Mouse (Mus musculus): ENCODE measurements around the gene Zfp385b. TPM values are rescaled to one million over a fixed set of nuclear protein-coding genes. Genes with fewer than 3 reads are reported as not detected.

Gene Zfp385b
- polyA plus RNA-seq, 1 experiment from 2014 or later, result 6.7 TPM

GRCm38 (mm10) chr2:77627622-77628231, 191.7 kb downstream of the Zfp385b start:
- H3K36me3 ChIP-seq, result no peaks in the 10 kb centered on the region
- no peaks in the 10 kb centered on the region for H3K4me1 ChIP-seq
- no peak for ATAC-seq (replicated peaks; ENCODE audit: low FRiP score)
- H3K9ac ChIP-seq, result no peak overlapping the region
- no peaks in the 10 kb centered on the region for H3K9me3 ChIP-seq (replicated peaks)
- no peaks in the 10 kb centered on the region for H3K27me3 ChIP-seq
- 54% methylated on average over 3 of the region's 3 CpGs for WGBS
- no peak overlapping the region for H3K4me3 ChIP-seq (replicated peaks)
- H3K27ac ChIP-seq, result no peak overlapping the region
- no peak overlapping the region for H3K4me2 ChIP-seq

- Histone ChIP-seq H3K4me2 (no peak overlapping the region), H3K4me3 (replicated peaks) (no peak overlapping the region), H3K27ac (no peak overlapping the region), H3K4me1 (no peaks in the 10 kb centered on the region), H3K9ac (no peak overlapping the region), H3K27me3 (no peaks in the 10 kb centered on the region), H3K9me3 (replicated peaks) (no peaks in the 10 kb centered on the region), H3K36me3 (no peaks in the 10 kb centered on the region)
- no peak for ATAC-seq (replicated peaks; ENCODE audit: low FRiP score)
- WGBS, result 87% methylated on average over 4 of the region's 4 CpGs
Observed at GRCm38 (mm10) chr2:77618686-77619085, 200.8 kb downstream of the Zfp385b start.

DNA sequence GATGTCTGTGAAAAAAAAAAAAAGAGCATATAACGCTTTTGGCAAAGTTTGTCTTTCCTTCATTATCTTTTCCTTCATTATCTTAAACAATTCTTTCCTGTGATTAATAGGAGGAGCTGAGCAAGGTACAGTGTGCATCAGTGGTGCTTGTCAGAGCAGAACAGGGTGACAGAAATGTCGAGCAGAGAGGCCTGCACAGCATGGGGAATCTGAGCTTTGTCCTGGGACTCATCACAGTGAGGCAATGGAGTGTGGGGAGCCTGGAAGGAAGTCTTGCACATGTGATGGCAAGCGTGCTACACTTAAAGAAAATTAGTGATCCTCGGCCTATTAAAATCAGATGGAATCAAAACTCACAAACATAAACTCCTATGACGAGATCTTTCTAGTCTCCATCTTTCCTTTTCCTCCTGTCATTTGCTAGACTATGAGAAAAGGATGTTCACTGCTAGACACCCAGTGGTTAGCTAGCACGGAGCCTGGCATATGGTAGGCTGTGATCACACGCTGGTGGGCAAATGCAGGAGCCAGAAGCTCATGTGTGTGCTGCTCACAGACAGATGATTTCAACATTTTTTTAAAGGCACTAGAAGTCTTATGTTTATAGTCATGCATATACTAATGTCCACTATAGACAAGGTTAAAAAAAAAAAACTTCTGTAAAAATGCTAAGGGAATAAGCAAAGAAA, 209.0 kb downstream of the Zfp385b start:
- Histone ChIP-seq H3K36me3 (no peaks in the 10 kb centered on the region), H3K4me2 (no peak overlapping the region), H3K9ac (no peak overlapping the region), H3K27ac (no peak overlapping the region), H3K4me1 (no peaks in the 10 kb centered on the region), H3K27me3 (no peaks in the 10 kb centered on the region), H3K9me3 (replicated peaks) (no peaks in the 10 kb centered on the region), H3K4me3 (replicated peaks) (no peak overlapping the region)
- peak; percentile 67; the same call in 1 of the 2 replicates for ATAC-seq (replicated peaks; ENCODE audit: low FRiP score)
- WGBS, result 70% methylated on average over 7 of the region's 7 CpGs

GRCm38 (mm10) chr2:77609452-77609851, 210.0 kb downstream of the Zfp385b start:
- no peak for ATAC-seq (replicated peaks; ENCODE audit: low FRiP score)

DNA sequence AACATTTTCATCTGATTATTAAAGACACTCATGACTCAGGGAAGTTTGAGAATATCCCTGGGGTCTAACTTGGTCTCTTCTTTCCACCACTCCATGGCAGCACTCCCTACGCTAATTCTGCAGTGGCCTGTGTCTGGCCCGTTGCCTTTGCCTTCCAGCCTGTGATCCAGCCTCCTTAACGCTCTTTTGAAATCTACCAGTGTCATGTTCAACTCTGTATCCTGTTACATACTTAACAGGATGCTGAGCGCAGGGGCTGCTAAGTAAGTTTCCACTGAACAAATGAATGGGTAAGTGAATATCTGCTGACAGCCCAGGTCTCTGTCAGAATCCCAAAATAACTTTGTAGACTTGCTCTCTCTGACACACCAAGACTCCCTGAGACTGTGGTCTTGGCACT, 210.8 kb downstream of the Zfp385b start:
- Histone ChIP-seq H3K27ac (no peak overlapping the region), H3K9ac (no peak overlapping the region), H3K4me1 (no peaks in the 10 kb centered on the region), H3K4me2 (no peak overlapping the region), H3K36me3 (no peaks in the 10 kb centered on the region), H3K9me3 (replicated peaks) (no peaks in the 10 kb centered on the region), H3K27me3 (no peaks in the 10 kb centered on the region), H3K4me3 (replicated peaks) (no peak overlapping the region)
- peak; percentile 43; the same call in 1 of the 2 replicates for ATAC-seq (replicated peaks; ENCODE audit: low FRiP score)
- 36% methylated on average over 4 of the region's 4 CpGs for WGBS

More at GRCm38 (mm10) chr2:77609452-77609851, 210.0 kb downstream of the Zfp385b start:
- H3K36me3 ChIP-seq, result no peaks in the 10 kb centered on the region
- 66% methylated on average over 5 of the region's 5 CpGs for WGBS
- H3K27me3 ChIP-seq, result no peaks in the 10 kb centered on the region
- H3K9ac ChIP-seq, result no peak overlapping the region
- no peaks in the 10 kb centered on the region for H3K9me3 ChIP-seq (replicated peaks)
- H3K4me1 ChIP-seq, result no peaks in the 10 kb centered on the region
- no peak overlapping the region for H3K27ac ChIP-seq
- H3K4me2 ChIP-seq, result no peak overlapping the region
- no peak overlapping the region for H3K4me3 ChIP-seq (replicated peaks)

- no peak for ATAC-seq (replicated peaks; ENCODE audit: low FRiP score)
- no peak overlapping the region for H3K27ac ChIP-seq
- H3K27me3 ChIP-seq, result no peaks in the 10 kb centered on the region
- H3K4me1 ChIP-seq, result no peaks in the 10 kb centered on the region
- no peaks in the 10 kb centered on the region for H3K36me3 ChIP-seq
- 28% methylated on average over 7 of the region's 7 CpGs for WGBS
- no peak overlapping the region for H3K4me3 ChIP-seq (replicated peaks)
- H3K4me2 ChIP-seq, result no peak overlapping the region
- no peaks in the 10 kb centered on the region for H3K9me3 ChIP-seq (replicated peaks)
- no peak overlapping the region for H3K9ac ChIP-seq
Observed at GRCm38 (mm10) chr2:77593461-77593860, 226.0 kb downstream of the Zfp385b start.

GRCm38 (mm10) chr2:77592525-77592924, 226.9 kb downstream of the Zfp385b start:
- ATAC-seq (replicated peaks; ENCODE audit: low FRiP score), result no peak
- 83% methylated on average over 6 of the region's 6 CpGs for WGBS
- Histone ChIP-seq H3K4me3 (replicated peaks) (no peak overlapping the region), H3K9ac (no peak overlapping the region), H3K36me3 (no peaks in the 10 kb centered on the region), H3K27ac (no peak overlapping the region), H3K27me3 (no peaks in the 10 kb centered on the region), H3K9me3 (replicated peaks) (no peaks in the 10 kb centered on the region; the same call in 1 of the 2 replicates), H3K4me2 (no peak overlapping the region), H3K4me1 (no peaks in the 10 kb centered on the region)

DNA sequence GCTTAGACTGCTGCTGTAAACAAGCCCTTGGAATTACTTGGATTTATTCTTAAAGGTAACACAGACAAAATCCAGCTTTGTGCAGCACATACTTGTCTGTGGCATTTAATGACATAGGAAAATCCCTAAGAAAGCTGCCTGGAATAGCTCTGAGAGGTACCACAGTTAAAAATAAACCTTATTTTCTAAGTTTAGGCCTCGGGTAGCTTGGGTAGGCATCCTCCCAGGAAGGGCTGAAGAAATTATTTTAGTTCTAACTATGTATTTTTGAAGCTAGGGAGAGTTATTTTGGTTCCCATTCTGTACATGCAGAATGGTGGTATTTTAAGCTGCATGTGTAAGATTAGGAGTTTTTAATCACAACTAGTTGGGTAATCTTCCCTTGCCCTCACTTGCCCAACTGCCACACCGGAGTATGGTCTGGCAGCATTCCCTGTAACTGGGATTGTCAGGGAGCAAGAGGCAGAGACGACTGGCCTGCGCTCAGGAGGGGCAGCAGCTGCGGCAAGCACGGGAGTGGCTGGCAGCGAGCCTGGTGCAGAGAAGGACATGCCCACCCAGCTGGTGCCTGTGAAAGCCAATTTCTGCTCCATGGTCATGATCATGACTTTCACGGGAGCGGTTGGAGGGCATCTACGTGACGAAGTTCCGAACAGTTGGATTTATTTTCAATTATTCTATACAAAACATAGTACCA, 230.1 kb downstream of the Zfp385b start:
- H3K27me3 ChIP-seq, result no peaks in the 10 kb centered on the region
- no peak overlapping the region for H3K4me2 ChIP-seq
- WGBS, result 86% methylated on average over 12 of the region's 12 CpGs
- H3K4me3 ChIP-seq (replicated peaks), result no peak overlapping the region
- no peak for ATAC-seq (replicated peaks; ENCODE audit: low FRiP score)
- H3K36me3 ChIP-seq, result no peaks in the 10 kb centered on the region
- no peaks in the 10 kb centered on the region; the same call in 1 of the 2 replicates for H3K9me3 ChIP-seq (replicated peaks)
- no peak overlapping the region for H3K27ac ChIP-seq
- H3K9ac ChIP-seq, result no peak overlapping the region
- no peaks in the 10 kb centered on the region for H3K4me1 ChIP-seq

DNA sequence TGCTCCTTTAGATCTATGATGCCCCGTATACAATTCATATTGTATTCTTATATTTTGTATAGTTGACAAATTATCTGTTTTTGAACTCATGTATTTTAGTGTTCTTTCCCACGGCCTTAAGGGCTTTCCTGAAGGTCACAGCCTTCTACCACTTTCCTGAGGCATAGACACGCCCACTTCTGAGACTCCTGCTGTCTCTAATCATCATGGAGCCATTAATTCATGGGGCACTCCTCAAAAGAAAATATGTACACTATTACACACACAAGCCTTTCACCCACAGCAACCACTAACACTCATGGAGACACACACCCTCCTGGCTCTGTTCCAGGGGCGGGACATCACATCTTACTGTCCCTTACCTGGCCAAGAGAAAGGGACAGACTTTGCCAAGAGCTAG, 232.1 kb downstream of the Zfp385b start:
- Histone ChIP-seq H3K4me3 (replicated peaks) (no peak overlapping the region), H3K4me2 (no peak overlapping the region), H3K9me3 (replicated peaks) (no peaks in the 10 kb centered on the region; the same call in 1 of the 2 replicates), H3K27me3 (no peaks in the 10 kb centered on the region), H3K36me3 (no peaks in the 10 kb centered on the region), H3K9ac (no peak overlapping the region), H3K4me1 (no peaks in the 10 kb centered on the region), H3K27ac (no peak overlapping the region)
- 81% methylated on average over 4 of the region's 4 CpGs for WGBS
- no peak for ATAC-seq (replicated peaks; ENCODE audit: low FRiP score)

- H3K4me2 ChIP-seq, result no peak overlapping the region
Observed at GRCm38 (mm10) chr2:77586581-77587360, 232.7 kb downstream of the Zfp385b start.

DNA sequence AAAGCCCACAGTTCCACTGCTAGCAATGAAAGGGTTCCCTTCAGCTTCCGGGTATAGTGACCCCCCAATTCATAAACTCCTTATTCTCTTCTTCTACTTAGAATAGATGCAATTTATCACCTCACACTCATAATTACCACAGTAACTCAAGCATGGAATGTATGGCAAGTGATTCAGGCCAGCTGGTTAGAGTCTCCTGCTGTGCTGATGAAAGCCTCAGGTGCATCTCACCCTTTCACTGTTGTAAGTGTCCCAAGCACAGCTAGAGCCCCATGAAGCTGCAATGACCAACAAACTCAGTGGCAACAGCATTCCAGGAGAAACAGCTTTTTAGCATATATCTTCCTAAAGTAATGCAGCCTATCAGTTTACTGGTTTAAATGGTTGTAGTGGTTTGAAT, 235.9 kb downstream of the Zfp385b start:
- 85% methylated on average over 1 of the region's 1 CpGs for WGBS
- Histone ChIP-seq H3K4me3 (replicated peaks) (no peak overlapping the region), H3K9ac (no peak overlapping the region), H3K4me1 (no peaks in the 10 kb centered on the region), H3K4me2 (no peak overlapping the region), H3K36me3 (no peaks in the 10 kb centered on the region), H3K27ac (no peak overlapping the region), H3K27me3 (no peaks in the 10 kb centered on the region), H3K9me3 (replicated peaks) (no peaks in the 10 kb centered on the region; the same call in 1 of the 2 replicates)
- ATAC-seq (replicated peaks; ENCODE audit: low FRiP score), result no peak

More at GRCm38 (mm10) chr2:77586581-77587360, 232.7 kb downstream of the Zfp385b start:
- WGBS, result 76% methylated on average over 4 of the region's 4 CpGs
- H3K27ac ChIP-seq, result no peak overlapping the region
- H3K9ac ChIP-seq, result no peak overlapping the region
- ATAC-seq (replicated peaks; ENCODE audit: low FRiP score), result no peak
- H3K4me3 ChIP-seq (replicated peaks), result no peak overlapping the region
- no peaks in the 10 kb centered on the region; the same call in 1 of the 2 replicates for H3K9me3 ChIP-seq (replicated peaks)
- H3K36me3 ChIP-seq, result no peaks in the 10 kb centered on the region
- H3K27me3 ChIP-seq, result no peaks in the 10 kb centered on the region
- H3K4me1 ChIP-seq, result no peaks in the 10 kb centered on the region
